Mouse (Mus musculus): ENCODE results near the gene Letmd1.
"Not testable (repeated sequence)": the region's sequence is repeated elsewhere in the genome, so short reads cannot be mapped to it uniquely, and the experiment has no call there.

The Letmd1 gene

DNA sequence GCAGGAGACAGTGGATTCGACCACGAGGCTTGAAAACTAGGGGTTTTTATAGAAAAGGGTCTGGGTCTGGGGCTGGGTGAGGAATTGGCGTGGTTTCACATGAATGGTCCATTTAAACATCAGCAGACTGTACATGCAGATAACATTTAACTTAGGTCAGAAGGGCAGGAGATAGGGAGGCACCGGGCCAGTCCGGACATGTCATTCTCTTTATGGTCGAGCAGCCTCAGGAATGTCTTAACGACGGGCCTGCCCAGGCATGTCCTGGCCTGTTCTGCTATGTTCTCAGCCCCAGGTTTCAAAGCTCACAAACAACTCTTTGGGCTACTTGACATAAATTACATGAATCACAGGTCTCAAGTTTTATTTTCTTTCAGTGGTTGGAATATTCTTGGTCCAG is 30.7 kb downstream of the Letmd1 start:
- not testable (repeated sequence) for DNase-seq (ENCODE audit: low spot score in 2 of 2)

DNA sequence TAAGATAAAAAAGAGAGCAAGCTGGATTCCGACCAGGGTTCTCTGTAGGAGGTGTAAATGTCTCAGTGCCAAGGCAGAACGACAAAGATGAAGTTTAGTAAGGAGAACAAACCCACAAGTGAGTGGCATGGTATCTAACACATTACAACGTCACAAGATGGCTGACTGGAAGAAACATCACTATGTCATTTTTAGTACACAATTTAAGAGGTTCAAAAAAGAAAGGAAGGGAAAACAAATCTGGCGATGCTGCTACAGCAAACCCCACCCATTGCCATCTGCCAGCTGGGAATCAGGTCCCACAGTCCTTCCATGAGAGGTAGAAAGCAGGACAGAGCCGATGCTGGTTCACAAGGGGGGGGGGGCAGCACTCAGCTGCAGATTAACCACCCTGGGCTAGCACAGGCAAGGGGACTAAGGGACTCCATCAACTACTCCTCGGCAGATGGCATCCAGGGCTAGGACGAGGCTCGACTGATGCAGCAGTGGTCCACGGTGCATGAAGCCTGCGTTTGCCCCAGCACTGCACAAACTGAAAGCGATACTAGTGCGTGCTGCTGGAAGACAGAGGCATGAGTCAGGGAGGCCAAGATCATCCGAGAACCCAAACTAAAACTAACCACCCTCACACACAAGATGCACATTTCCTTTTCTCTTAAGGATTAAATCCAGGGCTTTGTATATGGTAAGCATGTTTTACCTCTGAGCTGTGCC is 39.8 kb downstream of the Letmd1 start:
- DNase-seq (ENCODE audit: low spot score in 2 of 2): no peak

- no peak for DNase-seq (ENCODE audit: low spot score in 2 of 2)
Observed at GRCm38 (mm10) chr15:100510072-100510471, 41.2 kb downstream of the Letmd1 start.

DNA sequence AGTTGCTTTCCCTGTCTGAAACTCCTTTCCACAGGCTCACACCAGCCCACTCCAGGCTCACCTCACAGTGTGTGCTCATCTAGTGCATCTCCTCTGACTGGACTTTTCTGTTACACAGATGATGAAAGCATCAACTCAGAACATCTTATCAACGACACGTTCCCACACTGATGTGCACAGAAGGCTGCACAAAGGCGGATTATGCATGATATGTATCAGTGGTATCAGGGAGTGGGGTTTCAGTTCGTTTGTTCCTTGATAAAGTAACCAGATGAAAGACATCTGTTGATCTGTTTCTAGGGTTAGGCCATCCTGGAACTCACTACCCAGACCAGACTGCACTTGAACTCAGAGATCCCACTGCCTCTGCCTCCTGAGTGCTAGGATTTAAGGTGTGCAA is 44.6 kb downstream of the Letmd1 start:
- DNase-seq (ENCODE audit: low spot score in 2 of 2): no peak

DNA sequence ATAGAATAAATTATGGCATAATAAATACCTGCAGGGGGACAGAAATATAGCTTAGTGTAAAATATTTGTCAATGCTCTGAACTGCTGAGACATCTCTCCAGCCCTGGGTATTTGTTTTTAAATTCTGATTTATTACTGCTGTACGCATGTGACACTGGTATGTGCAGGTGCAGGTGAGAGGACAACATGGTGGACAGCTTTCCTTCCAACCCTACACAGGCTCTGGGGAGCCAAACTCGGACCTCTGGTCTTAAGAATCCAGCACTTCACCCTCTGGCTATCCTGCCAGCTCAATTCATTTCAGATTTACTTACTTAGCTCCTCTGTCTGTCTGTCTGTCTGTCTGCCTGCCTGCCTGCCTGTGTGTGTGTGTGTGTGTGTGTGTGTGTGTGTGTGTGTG is 46.3 kb downstream of the Letmd1 start:
- no peak for DNase-seq (ENCODE audit: low spot score in 2 of 2)

GRCm38 (mm10) chr15:100520306-100520705 is 51.5 kb downstream of the Letmd1 start:
- DNase-seq (ENCODE audit: low spot score in 2 of 2): no peak

DNA sequence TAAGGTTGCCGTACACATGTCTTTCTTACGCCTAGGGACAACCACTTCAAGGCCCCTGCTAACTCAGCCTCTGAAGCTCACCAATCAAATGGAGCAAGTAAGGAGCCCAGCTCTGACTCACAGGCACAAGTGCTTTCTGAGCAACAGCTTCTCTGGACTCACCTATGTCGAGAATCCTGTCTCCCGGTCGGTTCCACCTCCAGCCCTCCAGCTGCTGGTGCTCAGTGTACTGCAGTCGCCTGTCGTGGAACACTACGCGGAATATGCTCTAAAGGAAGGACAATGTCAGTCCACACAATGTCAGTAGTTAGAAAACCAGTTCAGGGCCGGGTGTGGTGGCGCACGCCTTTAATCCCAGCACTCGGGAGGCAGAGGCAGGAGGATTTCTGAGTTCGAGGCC is 56.6 kb downstream of the Letmd1 start:
- DNase-seq (ENCODE audit: low spot score in 2 of 2): no peak

DNA sequence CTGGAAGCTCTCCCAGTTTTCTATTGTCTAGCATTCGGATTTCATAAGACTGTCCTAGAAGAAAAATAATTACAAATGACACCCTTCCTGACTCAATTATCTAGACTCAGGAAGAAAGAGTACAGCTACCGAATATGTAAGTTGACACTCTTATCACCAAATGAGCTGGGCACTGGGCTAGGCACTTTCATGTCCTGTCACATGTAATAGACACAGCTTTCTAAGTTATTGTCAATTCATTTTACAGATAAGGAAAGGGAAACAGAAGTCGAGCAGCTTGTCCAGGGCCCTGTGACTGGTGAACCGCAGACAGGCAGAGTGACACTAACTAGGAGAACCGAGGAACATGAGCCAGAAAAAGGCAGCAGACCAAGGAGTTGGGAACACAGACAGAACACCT is 59.1 kb downstream of the Letmd1 start:
- DNase-seq (ENCODE audit: low spot score in 2 of 2): no peak
